Mouse (Mus musculus): ENCODE data around the gene Dlgap4.

DNA sequence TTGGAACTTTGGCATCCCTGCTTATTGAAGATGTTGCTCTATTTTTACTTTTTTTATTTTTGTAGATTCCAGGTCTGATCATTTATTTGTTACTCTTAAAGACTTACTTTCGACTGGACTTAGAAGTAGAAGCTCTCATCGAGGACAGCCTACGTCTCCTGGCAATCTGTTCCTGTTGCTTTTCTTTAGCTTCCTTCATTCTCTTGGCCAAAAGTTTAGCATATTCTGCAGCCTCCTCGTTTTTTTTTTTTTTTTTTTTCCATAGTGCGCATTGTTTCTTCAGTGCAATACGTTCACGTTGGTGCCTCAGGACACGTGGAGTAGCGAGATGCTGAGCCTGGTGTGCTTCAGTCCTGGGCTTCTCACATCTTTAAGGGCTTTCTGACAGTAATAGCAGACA lies 19.2 kb downstream of the Dlgap4 start:
- no peak for TF ChIP-seq CTCF (IDR thresholded peaks at IDR 0.05; ENCODE audit: control insufficient read depth, insufficient read depth, insufficient replicate concordance, low read depth, low read length)
- no peak for TF ChIP-seq POLR2A (IDR thresholded peaks at IDR 0.05; ENCODE audit: control insufficient read depth, low read depth, low read length)

All from testis, adult 2 months (tissue).